Mouse (Mus musculus) hindbrain, postnatal 0 days (tissue): ENCODE data around the gene Klc1. TPM values are rescaled to one million over a fixed set of nuclear protein-coding genes. Genes with fewer than 3 reads are reported as not detected.

ENCODE experiments used
- ATAC-seq: fragments of 200-750 bp; cut with Nextera tagmentation; 2 replicates; pipeline ENCODE4 v1.8.0; 2017; ENCODE audit warnings: mild to moderate bottlenecking, moderate TSS enrichment, moderate library complexity
- DNase-seq: peaks from one replicate; pipeline ENCODE4 v3.0.0-alpha.2; 2015; ENCODE audit warnings: low spot score
- H3K27ac ChIP-seq: fragments of 300-500 bp; sonication (generic); 2 replicates; pipeline ENCODE4 v1.5.1; 2014; ENCODE audit warnings: mild to moderate bottlenecking
- H3K27me3 ChIP-seq: fragments of 300-500 bp; sonication (generic); 2 replicates; pipeline ENCODE4 v1.6.1; 2014; ENCODE audit warnings: low read length, mixed read lengths; ENCODE audit not compliant: insufficient read depth
- H3K36me3 ChIP-seq: fragments of 300-500 bp; sonication (generic); 2 replicates; pipeline ENCODE4 v1.6.1; 2014; ENCODE audit warnings: low read length, mixed read lengths; ENCODE audit not compliant: insufficient read depth
- H3K4me1 ChIP-seq: fragments of 300-500 bp; sonication (generic); 2 replicates; pipeline ENCODE4 v1.6.1; 2014; ENCODE audit warnings: antibody characterized with exemption, low read length, mixed read lengths; ENCODE audit not compliant: insufficient read depth
- H3K4me2 ChIP-seq: fragments of 300-500 bp; sonication (generic); 2 replicates; pipeline ENCODE4 v1.6.1; 2014; ENCODE audit warnings: low read depth, mild to moderate bottlenecking, low read length, moderate library complexity, mixed read lengths
- H3K4me3 ChIP-seq: fragments of 300-500 bp; sonication (generic); 2 replicates; pipeline ENCODE4 v1.5.1; 2014; ENCODE audit warnings: low read length
- H3K9ac ChIP-seq: fragments of 300-500 bp; sonication (generic); replicated peaks from 2 replicates; pipeline ENCODE4 v1.6.1; 2014; ENCODE audit warnings: mild to moderate bottlenecking, low read length, moderate library complexity, mixed read lengths
- H3K9me3 ChIP-seq: fragments of 300-500 bp; sonication (generic); 2 replicates; pipeline ENCODE4 v1.6.1; 2016; ENCODE audit warnings: low read length, mixed read lengths
- CTCF ChIP-seq: IDR thresholded peaks from 2 replicates; pipeline ENCODE4 v1.5.1; 2016; ENCODE audit warnings: antibody characterized with exemption, control low read depth, low read depth
- WGBS: fragments of 180-500 bp; shearing (Covaris S2); extraction: QIAGEN DNeasy Blood & Tissue Kit; methylation state at CpG from one replicate; pipeline ENCODE4 v1.1.7; 2014; 5-methylcytosine and 5-hydroxymethylcytosine counted together
- polyA plus RNA-seq: library from polyadenylated mRNA; unstranded; fragments of >200 nt; fragmentation: Nextera tagmentation; extraction: Ambion mirVana; gene quantifications from 2 replicates; pipeline ENCODE4 v1.2.1, GENCODE M21; 2015
- total RNA-seq: library from RNA; depleted of rRNA; stranded (reverse); fragments of >200 nt; gene quantifications from 2 replicates; pipeline ENCODE4 v1.2.3, GENCODE M21; 2014

Gene Klc1
- total and polyA plus RNA-seq, 2 experiments from 2014 or later: 421 to 600 TPM

GRCm38 (mm10) chr12:111794102-111794501 is 35.5 kb downstream of the Klc1 start:
- Histone ChIP-seq H3K27me3 (no peaks in the 10 kb centered on the region), H3K36me3 (peaks cover 65% of the 10 kb centered on the region), H3K4me1 (no peaks in the 10 kb centered on the region), H3K27ac (no peak overlapping the region; the same call in 1 of the 2 replicates), H3K4me2 (no peak overlapping the region), H3K9me3 (no peaks in the 10 kb centered on the region), H3K4me3 (no peak overlapping the region), H3K9ac (no peak overlapping the region)
- TF ChIP-seq CTCF: no peak
- DNase-seq (no peak), ATAC-seq (peak; percentile 30; the same call in 1 of the 2 replicates)
- 73% methylated on average over 22 of the region's 22 CpGs for WGBS

- Histone ChIP-seq H3K4me1 (no peaks in the 10 kb centered on the region), H3K36me3 (peaks cover 62% of the 10 kb centered on the region), H3K27me3 (no peaks in the 10 kb centered on the region), H3K9ac (no peak overlapping the region), H3K4me2 (no peak overlapping the region), H3K4me3 (no peak overlapping the region), H3K27ac (no peak overlapping the region), H3K9me3 (no peaks in the 10 kb centered on the region)
- no peak for TF ChIP-seq CTCF
- WGBS: 90% methylated on average over 18 of the region's 18 CpGs
- DNase-seq (no peak), ATAC-seq (no peak)
Measured at GRCm38 (mm10) chr12:111794526-111795179, 36.0 kb downstream of the Klc1 start.

- DNase-seq (no peak), ATAC-seq (no peak)
- Histone ChIP-seq H3K27me3 (no peaks in the 10 kb centered on the region), H3K9ac (no peak overlapping the region), H3K4me2 (no peak overlapping the region), H3K4me3 (no peak overlapping the region), H3K9me3 (no peaks in the 10 kb centered on the region), H3K36me3 (peaks cover 55% of the 10 kb centered on the region; the same call in 1 of the 2 replicates), H3K4me1 (no peaks in the 10 kb centered on the region), H3K27ac (no peak overlapping the region)
- TF ChIP-seq CTCF: no peak
- whole genome bisulfite sequencing: 84% methylated on average over 28 of the region's 28 CpGs
Measured at GRCm38 (mm10) chr12:111795180-111795895, 36.7 kb downstream of the Klc1 start.

GRCm38 (mm10) chr12:111797251-111797650 is 38.6 kb downstream of the Klc1 start:
- peaks cover 51% of the 10 kb centered on the region; the same call in 1 of the 2 replicates for H3K36me3 ChIP-seq
- no peak for TF ChIP-seq CTCF
- DNase-seq (no peak), ATAC-seq (no peak)
- H3K27me3 ChIP-seq: no peaks in the 10 kb centered on the region
- H3K9ac ChIP-seq: no peak overlapping the region
- H3K4me2 ChIP-seq: no peak overlapping the region
- H3K4me1 ChIP-seq: no peaks in the 10 kb centered on the region
- WGBS: 72% methylated on average over 8 of the region's 8 CpGs
- H3K4me3 ChIP-seq: no peak overlapping the region
- H3K9me3 ChIP-seq: no peaks in the 10 kb centered on the region
- H3K27ac ChIP-seq: no peak overlapping the region

- Histone ChIP-seq H3K4me2 (no peak overlapping the region), H3K27me3 (no peaks in the 10 kb centered on the region), H3K9me3 (no peaks in the 10 kb centered on the region), H3K4me3 (no peak overlapping the region), H3K36me3 (peaks cover 50% of the 10 kb centered on the region; the same call in 1 of the 2 replicates), H3K9ac (no peak overlapping the region), H3K4me1 (no peaks in the 10 kb centered on the region), H3K27ac (no peak overlapping the region)
- TF ChIP-seq CTCF: no peak
- DNase-seq (no peak), ATAC-seq (no peak)
- 88% methylated on average over 13 of the region's 13 CpGs for WGBS
Measured at GRCm38 (mm10) chr12:111798493-111798892, 39.8 kb downstream of the Klc1 start.

GRCm38 (mm10) chr12:111800459-111801183 is 42.0 kb downstream of the Klc1 start:
- DNase-seq (no peak), ATAC-seq (no peak)
- no peak for TF ChIP-seq CTCF
- 83% methylated on average over 10 of the region's 10 CpGs for whole genome bisulfite sequencing
- Histone ChIP-seq H3K4me1 (no peaks in the 10 kb centered on the region), H3K4me2 (no peak overlapping the region), H3K27ac (no peak overlapping the region), H3K27me3 (no peaks in the 10 kb centered on the region), H3K36me3 (peaks cover 36% of the 10 kb centered on the region), H3K9me3 (no peaks in the 10 kb centered on the region), H3K9ac (no peak overlapping the region), H3K4me3 (no peak overlapping the region)
